Comparison of ENCODE assay signal across 12 mouse cellular contexts in the genomic region with DNA sequence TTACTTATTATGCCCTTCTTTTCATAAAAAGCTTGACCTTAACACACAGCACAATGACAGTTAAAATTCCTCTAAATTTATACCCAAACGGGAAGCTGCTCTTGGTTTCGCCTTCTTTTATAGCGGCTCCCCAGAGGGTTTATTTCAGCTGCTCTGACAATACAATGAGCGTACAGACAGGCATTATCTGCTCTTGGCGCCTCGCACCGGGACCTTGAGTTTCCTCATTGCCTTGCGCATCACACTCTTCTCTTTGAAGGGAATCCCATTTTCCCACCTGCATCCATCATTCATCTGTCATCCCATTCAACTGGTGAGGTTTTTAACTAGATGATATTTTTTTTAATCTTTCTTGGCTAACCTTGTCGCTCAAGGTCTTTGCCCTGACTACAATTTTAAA.
DNase-seq lines count a peak whose midpoint lies in the region; ATAC-seq lines count a peak whose summit lies in the region.
"Had no signal": no experiment of that assay in that cellular context is flagged by ENCODE, and none has a peak within 500 bp of the region (broad histone marks: within the 10 kb centered on the region; RNA-seq: fewer than 3 reads in every experiment).

No protein-coding gene starts in this region.

- no peaks in the 10 kb centered on the region for H3K4me1 ChIP-seq in heart, embryonic 10.5 days
- peaks cover 4% of the 10 kb centered on the region; the same call in 1 of the 2 replicates for H3K4me1 ChIP-seq in forebrain, embryonic 14.5 days (ENCODE audit: control insufficient read depth, insufficient read depth, low read length)
- H3K4me1 ChIP-seq in midbrain, embryonic 11.5 days (ENCODE audit: control insufficient read depth, insufficient read depth, low read length) = peaks cover 5% of the 10 kb centered on the region; the same call in 1 of the 2 replicates

- peaks cover 20% of the 10 kb centered on the region for H3K27me3 ChIP-seq in heart, embryonic 10.5 days (ENCODE audit: insufficient read depth, poor library complexity, severe bottlenecking)
- H3K27me3 ChIP-seq in forebrain, embryonic 14.5 days (replicated peaks; ENCODE audit: control insufficient read depth, insufficient read depth, low read length) = no peaks in the 10 kb centered on the region
- peaks cover 2% of the 10 kb centered on the region; the same call in 1 of the 2 replicates for H3K27me3 ChIP-seq in midbrain, embryonic 11.5 days (ENCODE audit: control insufficient read depth, insufficient read depth, low read length)
- H3K27me3 ChIP-seq: stomach, embryonic 15.5 days had no signal

- DNase-seq in heart, embryonic 10.5 days (ENCODE audit: low spot score) = no peak
- no peak for DNase-seq in heart, adult 11 months
- DNase-seq in R1 (ENCODE audit: low read depth, low spot score) = peak; percentile 78
- DNase-seq in forebrain, embryonic 14.5 days (ENCODE audit: low spot score) = peak; percentile 76
- DNase-seq in midbrain, embryonic 11.5 days (ENCODE audit: low spot score, missing footprints) = no peak
- DNase-seq in thymus, postnatal 0 days (ENCODE audit: low spot score) = no peak
- DNase-seq in cerebellum, adult 11-12 months = no peak
- no peak for DNase-seq in heart, postnatal 25 days (ENCODE audit: low spot score)
- DNase-seq: cerebellum, adult 9-10 months; lung, postnatal 36 days had no signal

- peak; percentile 71 for ATAC-seq in forebrain, embryonic 14.5 days
- ATAC-seq in midbrain, embryonic 11.5 days (ENCODE audit: low FRiP score) = 0 out of 2 replicates have a peak, but pooled peaks have one; percentile 33
- ATAC-seq: inflammation-experienced regulatory T-cells, adult 6 months had no signal

- H3K36me3 ChIP-seq in heart, embryonic 10.5 days = no peaks in the 10 kb centered on the region
- no peaks in the 10 kb centered on the region for H3K36me3 ChIP-seq in forebrain, embryonic 14.5 days (ENCODE audit: control insufficient read depth, insufficient read depth, low read length)
- H3K36me3 ChIP-seq in midbrain, embryonic 11.5 days (ENCODE audit: control insufficient read depth, insufficient read depth, low read length) = no peaks in the 10 kb centered on the region
- H3K36me3 ChIP-seq: stomach, embryonic 15.5 days had no signal

- H3K4me2 ChIP-seq in forebrain, embryonic 14.5 days (ENCODE audit: low read length) = peak overlapping the region; percentile 46
- H3K4me2 ChIP-seq in midbrain, embryonic 11.5 days = peak overlapping the region; percentile 27

- no peak overlapping the region for H3K27ac ChIP-seq in heart, embryonic 10.5 days
- no peak overlapping the region for H3K27ac ChIP-seq in forebrain, embryonic 14.5 days (ENCODE audit: low read depth, low read length)
- H3K27ac ChIP-seq in midbrain, embryonic 11.5 days (ENCODE audit: low read depth, low read length) = no peak overlapping the region
- H3K27ac ChIP-seq: stomach, embryonic 15.5 days had no signal

- peak overlapping the region; percentile 43; the same call in 1 of the 2 replicates for H3K4me3 ChIP-seq in heart, embryonic 10.5 days
- H3K4me3 ChIP-seq in forebrain, embryonic 14.5 days (ENCODE audit: low read depth, low read length) = 0 out of 2 replicates have a peak overlapping the region, but pooled peaks have one; percentile 15
- H3K4me3 ChIP-seq in midbrain, embryonic 11.5 days (ENCODE audit: low read depth, low read length) = no peak overlapping the region

- H3K9ac ChIP-seq in forebrain, embryonic 14.5 days (ENCODE audit: low read length) = no peak overlapping the region
- no peak overlapping the region for H3K9ac ChIP-seq in midbrain, embryonic 11.5 days (ENCODE audit: low read length)
- H3K9ac ChIP-seq: stomach, embryonic 15.5 days had no signal

- intact Hi-C loops in heart, postnatal 25 days (cut with DNase I) = no loop called here

- 20% methylated on average over 9 of the region's 9 CpGs for WGBS in heart, embryonic 10.5 days
- 10% methylated on average over 9 of the region's 9 CpGs for WGBS in forebrain, embryonic 14.5 days
- 10% methylated on average over 9 of the region's 9 CpGs for WGBS in midbrain, embryonic 11.5 days

- H3K9me3 ChIP-seq in heart, embryonic 10.5 days = no peaks in the 10 kb centered on the region
- no peaks in the 10 kb centered on the region for H3K9me3 ChIP-seq in forebrain, embryonic 14.5 days (replicated peaks; ENCODE audit: control insufficient read depth, low read length)
- no peaks in the 10 kb centered on the region for H3K9me3 ChIP-seq in midbrain, embryonic 11.5 days (ENCODE audit: control insufficient read depth, low read length)
- H3K9me3 ChIP-seq: stomach, embryonic 15.5 days had no signal

Comparison
In these comparisons a context has a peak if more than half of its experiments do, and no peak if none do; other contexts are left out.
1. DNase-seq: peak in R1 (single experiment) and forebrain, embryonic 14.5 days (single experiment); none in heart, embryonic 10.5 days (single experiment), heart, adult 11 months (single experiment), midbrain, embryonic 11.5 days (single experiment), thymus, postnatal 0 days (single experiment), cerebellum, adult 11-12 months (single experiment) and heart, postnatal 25 days (single experiment).